Mouse (Mus musculus) heart, adult 2 months (tissue): Measurements from ENCODE around the gene Ube2o. TPM values are rescaled to one million over a fixed set of nuclear protein-coding genes. Genes with fewer than 3 reads are reported as not detected.

Experiments used
- DNase-seq, 2 experiments: peaks; one replicate each; pipeline ENCODE4 v3.0.0; 2021
- H3K27ac ChIP-seq: fragments of 200-600 bp; 2 replicates; pipeline ENCODE4 v1.8.1; 2022
- H3K27me3 ChIP-seq: fragments of 200-500 bp; 2 replicates; pipeline ENCODE4 v1.6.1; 2012; ENCODE audit warnings: mild to moderate bottlenecking, low read length, inconsistent platforms, mixed read lengths; ENCODE audit not compliant: control insufficient read depth, insufficient read depth
- H3K36me3 ChIP-seq: fragments of 200-500 bp; 2 replicates; pipeline ENCODE4 v1.6.1; 2012; ENCODE audit warnings: low read length, inconsistent platforms; ENCODE audit not compliant: control insufficient read depth, insufficient read depth
- H3K4me1 ChIP-seq: fragments of 200-500 bp; 2 replicates; pipeline ENCODE4 v1.6.1; 2011; ENCODE audit warnings: low read length; ENCODE audit not compliant: control insufficient read depth, insufficient read depth
- H3K4me3 ChIP-seq: fragments of 200-600 bp; 2 replicates; pipeline ENCODE4 v1.8.1; 2022
- H3K79me2 ChIP-seq: fragments of 200-500 bp; replicated peaks from 2 replicates; pipeline ENCODE4 v1.6.1; 2012; ENCODE audit warnings: mild to moderate bottlenecking, inconsistent platforms, low read length, moderate library complexity, mixed read lengths; ENCODE audit not compliant: control insufficient read depth, insufficient read depth
- H3K9ac ChIP-seq: fragments of 200-500 bp; 2 replicates; pipeline ENCODE4 v1.6.1; 2012; ENCODE audit warnings: low read depth, mild to moderate bottlenecking, control low read depth, inconsistent platforms, low read length, mixed read lengths
- CTCF ChIP-seq: fragments of 200-600 bp; IDR thresholded peaks from 2 replicates; pipeline ENCODE4 v1.8.1; 2022; ENCODE audit warnings: antibody characterized with exemption, mild to moderate bottlenecking, moderate library complexity
- EP300 ChIP-seq: fragments of 200-500 bp; IDR thresholded peaks from 2 replicates; pipeline ENCODE4 v1.6.1; 2011; ENCODE audit warnings: low read depth, low read length, control low read depth; ENCODE audit not compliant: insufficient read depth
- POLR2A ChIP-seq: fragments of 200-500 bp; IDR thresholded peaks from 2 replicates; pipeline ENCODE4 v1.6.1; 2011; ENCODE audit warnings: mild to moderate bottlenecking, low read depth, low read length, control low read depth; ENCODE audit not compliant: insufficient read depth
- WGBS: fragments of 180-500 bp; shearing (Covaris S2); methylation state at CpG from one replicate; pipeline ENCODE4 v1.1.7; 2018; 5-methylcytosine and 5-hydroxymethylcytosine counted together
- intact Hi-C: fragments of 180-260 bp; cut with DNase I; formaldehyde crosslinking; loops from one replicate; pipeline ENCODE4 v1.15.1; 2025
- polyA plus RNA-seq: library from polyadenylated mRNA; depleted of rRNA; stranded (reverse); fragments of >200 nt; gene quantifications from 2 replicates; pipeline ENCODE4 v1.2.3, GENCODE M21; 2012
- total RNA-seq, 2 experiments: library from RNA; stranded (reverse); gene quantifications; 2 replicates each; pipeline ENCODE4 v1.2.3; 2021

The Ube2o gene
- total and polyA plus RNA-seq, 3 experiments = 24.8 to 36.3 (median 26.4) TPM

GRCm38 (mm10) chr11:116620559-116621253 is 39.5 kb upstream of the Ube2o start:
- Histone ChIP-seq H3K36me3 (no peaks in the 10 kb centered on the region; the same call in 1 of the 2 replicates), H3K4me3 (peak overlapping the region; percentile 1), H3K9ac (peak overlapping the region; percentile 3; the same call in 1 of the 2 replicates), H3K79me2 (peaks cover 5% of the 10 kb centered on the region), H3K27me3 (no peaks in the 10 kb centered on the region), H3K4me1 (peaks cover 61% of the 10 kb centered on the region), H3K27ac (peak overlapping the region; percentile 96)
- intact Hi-C loops = no loop called here
- no peak for TF ChIP-seq POLR2A
- TF ChIP-seq CTCF = no peak
- no peak for TF ChIP-seq EP300
- WGBS = 42% methylated on average over 10 of the region's 10 CpGs
- peak in 1 of 2 experiments; percentile 44 for DNase-seq

DNA sequence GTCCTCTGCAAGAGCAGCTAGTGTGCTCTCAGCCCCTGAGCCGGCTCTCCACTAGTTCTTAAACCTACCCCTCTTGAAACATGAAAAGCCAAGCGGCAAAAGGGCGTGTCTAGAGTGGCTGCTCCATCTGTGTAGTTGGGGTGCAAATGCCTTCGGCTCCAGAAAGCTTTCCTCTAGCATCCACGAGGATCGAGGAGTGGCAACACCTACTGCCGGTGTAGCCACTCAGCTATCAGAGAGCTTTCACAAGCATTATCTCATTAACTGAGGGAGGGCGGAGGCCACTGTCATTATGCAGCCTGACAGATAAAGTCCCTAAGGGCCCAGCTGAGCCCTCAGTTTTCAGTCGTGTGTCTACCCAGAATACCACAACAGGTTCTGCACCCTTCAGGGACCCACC is 38.8 kb upstream of the Ube2o start:
- no peak for DNase-seq
- Histone ChIP-seq H3K4me1 (peaks cover 65% of the 10 kb centered on the region), H3K27ac (peak overlapping the region; percentile 96), H3K79me2 (peaks cover 8% of the 10 kb centered on the region), H3K4me3 (peak overlapping the region; percentile 1; the same call in 1 of the 2 replicates), H3K27me3 (no peaks in the 10 kb centered on the region), H3K36me3 (peaks cover 2% of the 10 kb centered on the region; the same call in 1 of the 2 replicates), H3K9ac (no peak overlapping the region)
- no peak for TF ChIP-seq CTCF
- no peak for TF ChIP-seq POLR2A
- no peak for TF ChIP-seq EP300
- 30% methylated on average over 9 of the region's 9 CpGs for WGBS
- intact Hi-C loops = no loop called here

DNA sequence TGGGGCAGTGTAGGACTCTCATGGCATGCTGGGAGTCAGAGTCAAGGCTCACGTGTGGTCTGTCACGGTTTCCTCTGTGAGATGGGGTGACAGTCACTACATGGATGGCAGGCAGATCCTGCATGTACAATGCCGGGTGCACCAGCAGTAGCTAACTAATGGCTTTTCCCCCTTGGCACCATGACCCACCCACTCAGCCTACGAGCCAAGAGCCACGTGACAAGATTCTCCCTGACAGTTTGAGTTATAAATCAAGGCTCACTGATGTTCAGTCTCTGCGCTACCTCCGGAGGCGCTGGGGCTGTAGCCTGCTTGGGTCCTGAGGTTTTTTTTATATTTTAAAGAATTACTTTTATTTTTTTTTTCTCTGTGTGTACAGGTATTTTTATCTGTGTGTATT is 38.3 kb upstream of the Ube2o start:
- peaks cover 69% of the 10 kb centered on the region for H3K4me1 ChIP-seq
- intact Hi-C loops = no loop called here
- H3K36me3 ChIP-seq = peaks cover 2% of the 10 kb centered on the region; the same call in 1 of the 2 replicates
- H3K27me3 ChIP-seq = no peaks in the 10 kb centered on the region
- 60% methylated on average over 8 of the region's 8 CpGs for WGBS
- TF ChIP-seq POLR2A (no peak), CTCF (no peak), EP300 (no peak)
- DNase-seq = no peak
- H3K79me2 ChIP-seq = peaks cover 8% of the 10 kb centered on the region
- no peak overlapping the region for H3K9ac ChIP-seq
- peak overlapping the region; percentile 96; the same call in 1 of the 2 replicates for H3K27ac ChIP-seq
- H3K4me3 ChIP-seq = no peak overlapping the region

DNA sequence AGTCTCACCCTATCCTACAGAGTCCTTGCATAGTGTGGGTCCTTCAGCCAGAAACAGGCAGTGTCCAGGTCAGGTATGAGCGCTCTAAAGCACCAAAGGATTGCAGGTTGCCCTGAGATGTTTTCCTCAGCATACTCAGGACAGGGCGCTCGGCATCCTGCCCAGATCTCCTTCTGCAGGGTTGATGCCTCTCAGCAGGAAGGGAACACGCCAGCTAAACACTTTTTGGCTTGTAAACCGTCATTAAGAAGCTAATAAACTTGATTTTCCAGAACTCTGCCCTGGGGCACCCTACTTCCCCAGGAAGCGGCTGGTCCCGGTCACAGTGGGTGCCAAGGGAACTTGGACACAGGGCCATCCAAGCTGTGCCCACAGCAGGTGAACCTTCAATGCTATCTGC is 37.9 kb upstream of the Ube2o start:
- Histone ChIP-seq H3K4me1 (peaks cover 68% of the 10 kb centered on the region), H3K4me3 (no peak overlapping the region), H3K79me2 (peaks cover 8% of the 10 kb centered on the region), H3K27ac (peak overlapping the region; percentile 27; the same call in 1 of the 2 replicates), H3K27me3 (no peaks in the 10 kb centered on the region), H3K36me3 (peaks cover 2% of the 10 kb centered on the region; the same call in 1 of the 2 replicates), H3K9ac (no peak overlapping the region)
- DNase-seq = peak; percentile 53 to 56
- TF ChIP-seq CTCF = no peak
- TF ChIP-seq POLR2A = no peak
- TF ChIP-seq EP300 = no peak
- 73% methylated on average over 7 of the region's 7 CpGs for WGBS
- intact Hi-C loops = no loop called here

- 87% methylated on average over 7 of the region's 7 CpGs for WGBS
- Histone ChIP-seq H3K79me2 (peaks cover 8% of the 10 kb centered on the region), H3K27ac (peak overlapping the region; percentile 27; the same call in 1 of the 2 replicates)
Observed at GRCm38 (mm10) chr11:116618666-116619065, 37.4 kb upstream of the Ube2o start.

GRCm38 (mm10) chr11:116617641-116618040 is 36.4 kb upstream of the Ube2o start:
- intact Hi-C loops = no loop called here
- peaks cover 65% of the 10 kb centered on the region for H3K4me1 ChIP-seq
- H3K27me3 ChIP-seq = no peaks in the 10 kb centered on the region
- H3K36me3 ChIP-seq = peaks cover 2% of the 10 kb centered on the region; the same call in 1 of the 2 replicates
- WGBS = 65% methylated on average over 7 of the region's 7 CpGs
- peak overlapping the region; percentile 36 for H3K27ac ChIP-seq
- no peak for TF ChIP-seq EP300
- no peak for TF ChIP-seq POLR2A
- no peak for TF ChIP-seq CTCF
- peak; percentile 50 to 54 for DNase-seq
- H3K79me2 ChIP-seq = peaks cover 6% of the 10 kb centered on the region
- H3K9ac ChIP-seq = no peak overlapping the region
- no peak overlapping the region for H3K4me3 ChIP-seq

More at GRCm38 (mm10) chr11:116618666-116619065, 37.4 kb upstream of the Ube2o start:
- DNase-seq = no peak
- Histone ChIP-seq H3K9ac (no peak overlapping the region), H3K4me1 (peaks cover 68% of the 10 kb centered on the region), H3K27me3 (no peaks in the 10 kb centered on the region), H3K4me3 (no peak overlapping the region), H3K36me3 (peaks cover 2% of the 10 kb centered on the region; the same call in 1 of the 2 replicates)
- TF ChIP-seq POLR2A (no peak), CTCF (no peak), EP300 (no peak)
- intact Hi-C loops = no loop called here
